Mouse (Mus musculus): ENCODE results near the gene 4930523C07Rik.

Gene 4930523C07Rik

DNA sequence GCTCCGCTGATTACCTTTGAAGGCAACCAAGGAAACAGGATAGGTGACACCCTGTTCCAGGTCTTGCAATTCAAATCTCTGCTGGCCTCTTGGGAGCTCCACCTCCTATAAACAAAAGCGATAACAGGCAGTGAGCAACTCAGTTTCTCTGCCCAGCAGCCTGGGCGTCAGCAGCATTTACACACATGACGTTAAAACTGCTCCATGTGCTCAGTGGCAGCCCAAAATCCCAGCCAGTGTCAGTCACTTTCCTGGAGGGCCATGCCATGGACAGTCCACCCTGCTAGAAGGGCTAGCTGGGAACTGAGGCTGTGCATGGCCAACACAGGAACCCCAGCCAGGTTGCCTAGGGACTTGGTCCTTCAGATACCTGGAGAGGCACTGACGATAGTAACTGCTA lies 61.2 kb downstream of the 4930523C07Rik start:
- no peak for DNase-seq

GRCm38 (mm10) chr1:160108604-160109003 lies 64.4 kb downstream of the 4930523C07Rik start:
- DNase-seq = no peak

DNA sequence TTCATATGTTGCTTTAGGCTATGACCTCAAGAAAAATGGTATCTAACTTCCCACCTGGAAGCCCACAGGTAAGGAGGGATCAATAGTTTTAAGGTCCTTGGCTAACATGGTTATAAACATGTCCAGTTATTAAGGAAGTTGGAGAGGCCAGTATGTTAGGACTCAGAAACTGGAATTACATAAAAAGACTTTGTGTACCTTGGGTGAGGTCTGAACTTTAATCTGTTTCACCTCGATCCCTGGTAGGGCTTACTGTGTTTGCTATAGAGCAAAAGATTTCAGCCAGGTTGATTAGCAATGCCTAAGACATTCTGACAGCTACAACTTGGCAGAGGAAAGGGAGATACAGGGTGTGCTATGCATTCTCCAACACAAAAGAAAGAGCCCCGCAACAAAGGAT lies 79.8 kb downstream of the 4930523C07Rik start:
- DNase-seq = no peak

Measured in cerebellum, postnatal 14 days (tissue).